Mouse (Mus musculus): ENCODE measurements around the gene Gpc5. TPM values are rescaled to one million over a fixed set of nuclear protein-coding genes. Genes with fewer than 3 reads are reported as not detected.

The Gpc5 gene
- total RNA-seq, 1 experiment: 0.40 TPM

- Histone ChIP-seq H3K9ac (ENCODE audit: insufficient read depth, low read depth, low read length, poor library complexity, severe bottlenecking) (no peak overlapping the region), H3K36me3 (ENCODE audit: control insufficient read depth, insufficient read depth, low read length, poor library complexity, severe bottlenecking) (no peaks in the 10 kb centered on the region), H3K4me3 (ENCODE audit: insufficient read depth in 1 of 2, low read depth in 1 of 2, low read length in 2 of 2, poor library complexity in 1 of 2, severe bottlenecking in 1 of 2) (no peak overlapping the region), H3K4me1 (ENCODE audit: control insufficient read depth in 2 of 2, insufficient read depth in 2 of 2, low read length in 2 of 2, poor library complexity in 1 of 2) (no peaks in the 10 kb centered on the region), H3K9me3 (ENCODE audit: control insufficient read depth, insufficient read depth, low read depth, low read length) (no peaks in the 10 kb centered on the region), H3K27ac (ENCODE audit: insufficient read depth, low read depth, low read length, poor library complexity, severe bottlenecking) (no peak overlapping the region)
- in situ Hi-C loops (cut with MboI; ENCODE audit: low sequenced_read_pairs in 2 of 2, unreplicated experiment in 2 of 2): no loop called here
- TF ChIP-seq ZC3H11A (IDR thresholded peaks at IDR 0.05; ENCODE audit: borderline replicate concordance, low read depth, low read length) (no peak), MAFK (IDR thresholded peaks at IDR 0.05; ENCODE audit: insufficient read depth, low read depth, low read length) (no peak), CHD2 (IDR thresholded peaks at IDR 0.05; ENCODE audit: low read depth, low read length) (no peak), HCFC1 (IDR thresholded peaks at IDR 0.05; ENCODE audit: borderline replicate concordance, insufficient read depth, low read length) (no peak), ZNF384 (IDR thresholded peaks at IDR 0.05; ENCODE audit: low read depth, low read length) (no peak)
- DNase-seq (ENCODE audit: low read depth, low spot score): no peak
These were observed 751.8 kb downstream of the Gpc5 start for GRCm38 (mm10) chr14:115843783-115844182.

GRCm38 (mm10) chr14:115844773-115845427 is 752.9 kb downstream of the Gpc5 start:
- no peak for DNase-seq (ENCODE audit: low read depth, low spot score)
- Histone ChIP-seq H3K9me3 (ENCODE audit: control insufficient read depth, insufficient read depth, low read depth, low read length) (no peaks in the 10 kb centered on the region), H3K4me3 (ENCODE audit: insufficient read depth in 1 of 2, low read depth in 1 of 2, low read length in 2 of 2, poor library complexity in 1 of 2, severe bottlenecking in 1 of 2) (no peak overlapping the region), H3K27ac (ENCODE audit: insufficient read depth, low read depth, low read length, poor library complexity, severe bottlenecking) (no peak overlapping the region), H3K4me1 (ENCODE audit: control insufficient read depth in 2 of 2, insufficient read depth in 2 of 2, low read length in 2 of 2, poor library complexity in 1 of 2) (no peaks in the 10 kb centered on the region), H3K36me3 (ENCODE audit: control insufficient read depth, insufficient read depth, low read length, poor library complexity, severe bottlenecking) (no peaks in the 10 kb centered on the region), H3K9ac (ENCODE audit: insufficient read depth, low read depth, low read length, poor library complexity, severe bottlenecking) (no peak overlapping the region)
- in situ Hi-C loops (cut with MboI; ENCODE audit: low sequenced_read_pairs in 2 of 2, unreplicated experiment in 2 of 2): no loop called here
- TF ChIP-seq ZNF384 (IDR thresholded peaks at IDR 0.05; ENCODE audit: low read depth, low read length): no peak
- TF ChIP-seq HCFC1 (IDR thresholded peaks at IDR 0.05; ENCODE audit: borderline replicate concordance, insufficient read depth, low read length): no peak
- no peak for TF ChIP-seq ZC3H11A (IDR thresholded peaks at IDR 0.05; ENCODE audit: borderline replicate concordance, low read depth, low read length)

GRCm38 (mm10) chr14:115869127-115869526 is 777.1 kb downstream of the Gpc5 start:
- DNase-seq (ENCODE audit: low read depth, low spot score): no peak
- H3K9me3 ChIP-seq (ENCODE audit: control insufficient read depth, insufficient read depth, low read depth, low read length): no peaks in the 10 kb centered on the region
- H3K36me3 ChIP-seq (ENCODE audit: control insufficient read depth, insufficient read depth, low read length, poor library complexity, severe bottlenecking): no peaks in the 10 kb centered on the region
- H3K4me3 ChIP-seq (ENCODE audit: insufficient read depth in 1 of 2, low read depth in 1 of 2, low read length in 2 of 2, poor library complexity in 1 of 2, severe bottlenecking in 1 of 2): no peak overlapping the region
- no peak overlapping the region for H3K27ac ChIP-seq (ENCODE audit: insufficient read depth, low read depth, low read length, poor library complexity, severe bottlenecking)
- no peak overlapping the region for H3K9ac ChIP-seq (ENCODE audit: insufficient read depth, low read depth, low read length, poor library complexity, severe bottlenecking)
- TF ChIP-seq ZNF384 (IDR thresholded peaks at IDR 0.05; ENCODE audit: low read depth, low read length): no peak
- no peak for TF ChIP-seq CHD2 (IDR thresholded peaks at IDR 0.05; ENCODE audit: low read depth, low read length)
- TF ChIP-seq ZC3H11A (IDR thresholded peaks at IDR 0.05; ENCODE audit: borderline replicate concordance, low read depth, low read length): no peak
- no peak for TF ChIP-seq MAFK (IDR thresholded peaks at IDR 0.05; ENCODE audit: insufficient read depth, low read depth, low read length)
- no peaks in the 10 kb centered on the region for H3K4me1 ChIP-seq (ENCODE audit: control insufficient read depth in 2 of 2, insufficient read depth in 2 of 2, low read length in 2 of 2, poor library complexity in 1 of 2)
- in situ Hi-C loops (cut with MboI; ENCODE audit: low sequenced_read_pairs in 2 of 2, unreplicated experiment in 2 of 2): no loop called here

- TF ChIP-seq ZNF384 (IDR thresholded peaks at IDR 0.05; ENCODE audit: low read depth, low read length) (no peak; the same call in 1 of the 2 replicates), MAFK (IDR thresholded peaks at IDR 0.05; ENCODE audit: insufficient read depth, low read depth, low read length) (no peak), HCFC1 (IDR thresholded peaks at IDR 0.05; ENCODE audit: borderline replicate concordance, insufficient read depth, low read length) (no peak), CHD2 (IDR thresholded peaks at IDR 0.05; ENCODE audit: low read depth, low read length) (no peak), ZC3H11A (IDR thresholded peaks at IDR 0.05; ENCODE audit: borderline replicate concordance, low read depth, low read length) (no peak)
- H3K4me1 ChIP-seq (ENCODE audit: control insufficient read depth in 2 of 2, insufficient read depth in 2 of 2, low read length in 2 of 2, poor library complexity in 1 of 2): no peaks in the 10 kb centered on the region
- H3K36me3 ChIP-seq (ENCODE audit: control insufficient read depth, insufficient read depth, low read length, poor library complexity, severe bottlenecking): no peaks in the 10 kb centered on the region
- H3K9me3 ChIP-seq (ENCODE audit: control insufficient read depth, insufficient read depth, low read depth, low read length): no peaks in the 10 kb centered on the region
- no peak overlapping the region for H3K27ac ChIP-seq (ENCODE audit: insufficient read depth, low read depth, low read length, poor library complexity, severe bottlenecking)
- in situ Hi-C loops (cut with MboI; ENCODE audit: low sequenced_read_pairs in 2 of 2, unreplicated experiment in 2 of 2): no loop called here
- H3K4me3 ChIP-seq (ENCODE audit: insufficient read depth in 1 of 2, low read depth in 1 of 2, low read length in 2 of 2, poor library complexity in 1 of 2, severe bottlenecking in 1 of 2): no peak overlapping the region
- DNase-seq (ENCODE audit: low read depth, low spot score): no peak
- no peak overlapping the region for H3K9ac ChIP-seq (ENCODE audit: insufficient read depth, low read depth, low read length, poor library complexity, severe bottlenecking)
These were observed 884.0 kb downstream of the Gpc5 start for GRCm38 (mm10) chr14:115976062-115976461.

GRCm38 (mm10) chr14:115979233-115979632 is 887.2 kb downstream of the Gpc5 start:
- TF ChIP-seq MAFK (IDR thresholded peaks at IDR 0.05; ENCODE audit: insufficient read depth, low read depth, low read length) (no peak), ZNF384 (IDR thresholded peaks at IDR 0.05; ENCODE audit: low read depth, low read length) (no peak), HCFC1 (IDR thresholded peaks at IDR 0.05; ENCODE audit: borderline replicate concordance, insufficient read depth, low read length) (no peak), CHD2 (IDR thresholded peaks at IDR 0.05; ENCODE audit: low read depth, low read length) (no peak), ZC3H11A (IDR thresholded peaks at IDR 0.05; ENCODE audit: borderline replicate concordance, low read depth, low read length) (no peak)
- Histone ChIP-seq H3K4me1 (ENCODE audit: control insufficient read depth in 2 of 2, insufficient read depth in 2 of 2, low read length in 2 of 2, poor library complexity in 1 of 2) (no peaks in the 10 kb centered on the region), H3K9ac (ENCODE audit: insufficient read depth, low read depth, low read length, poor library complexity, severe bottlenecking) (no peak overlapping the region), H3K27ac (ENCODE audit: insufficient read depth, low read depth, low read length, poor library complexity, severe bottlenecking) (no peak overlapping the region), H3K4me3 (ENCODE audit: insufficient read depth in 1 of 2, low read depth in 1 of 2, low read length in 2 of 2, poor library complexity in 1 of 2, severe bottlenecking in 1 of 2) (no peak overlapping the region), H3K9me3 (ENCODE audit: control insufficient read depth, insufficient read depth, low read depth, low read length) (no peaks in the 10 kb centered on the region), H3K36me3 (ENCODE audit: control insufficient read depth, insufficient read depth, low read length, poor library complexity, severe bottlenecking) (no peaks in the 10 kb centered on the region)
- DNase-seq (ENCODE audit: low read depth, low spot score): no peak
- in situ Hi-C loops (cut with MboI; ENCODE audit: low sequenced_read_pairs in 2 of 2, unreplicated experiment in 2 of 2): no loop called here
